Mouse (Mus musculus) stomach, adult 2 months (tissue): ENCODE data around the gene Olfr360. TPM values are rescaled to one million over a fixed set of nuclear protein-coding genes. Genes with fewer than 3 reads are reported as not detected.

Experiments used
- polyA plus RNA-seq: library from polyadenylated mRNA; depleted of rRNA; stranded (reverse); fragments of >200 nt; gene quantifications from 2 replicates; pipeline ENCODE4 v1.2.3, GENCODE M21; 2012; rRNA removed

Olfr360 gene
- not detected in 2 replicates for polyA plus RNA-seq

GRCm38 (mm10) chr2:37065446-37065845, at the start of gene Olfr360:
Olfr360 (plus strand) TSS chr2:37065746.

DNA sequence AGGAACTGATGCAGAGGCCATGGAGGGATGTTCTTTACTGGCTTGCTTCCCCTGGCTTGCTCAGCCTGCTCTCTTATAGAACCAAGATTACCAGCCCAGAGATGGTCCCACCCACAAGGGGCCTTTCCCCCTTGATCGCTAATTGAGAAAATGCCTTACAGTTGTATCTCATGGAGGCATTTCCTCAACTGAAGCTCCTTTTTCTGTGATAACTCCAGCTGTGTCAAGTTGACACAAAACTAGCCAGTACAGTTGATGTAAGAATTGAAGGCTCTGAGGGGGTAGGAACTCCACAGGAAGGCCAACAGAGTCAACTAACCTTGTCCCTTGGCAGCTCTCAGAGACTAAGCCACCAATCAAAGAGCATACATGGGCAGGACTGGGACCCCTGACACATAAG, 23.6 kb downstream of the Olfr360 start, which contains the start of gene Olfr361:
Olfr361 (minus strand) TSS at position 101 of the 400 bp plus-strand sequence.

DNA sequence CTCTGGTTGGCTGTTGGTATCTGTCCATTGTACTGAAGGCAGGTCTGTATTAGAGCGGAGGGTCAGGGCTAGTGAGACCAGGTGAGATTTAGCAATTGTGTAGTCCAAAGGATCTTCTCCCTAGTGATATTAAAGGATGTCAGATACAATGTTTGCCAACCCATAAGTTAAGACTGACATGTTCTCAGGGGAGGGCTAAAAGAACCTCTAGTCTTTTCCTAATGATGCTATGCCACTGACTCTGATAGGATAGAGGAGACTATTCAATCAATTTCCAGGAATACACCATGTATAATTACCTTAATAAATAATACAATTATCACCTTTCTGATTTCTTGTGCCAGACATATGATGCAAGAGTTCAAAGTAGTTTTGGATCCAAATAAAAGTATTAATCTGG, 52.3 kb downstream of the Olfr360 start, which contains the start of gene Olfr362:
Olfr362 (minus strand) TSS at position 101 of the 400 bp plus-strand sequence.

Other genes with a start within 250 kb of the Olfr360 start
- gene Olfr3, start 248.7 kb upstream of the Olfr360 start, polyA plus RNA-seq: not detected in 2 replicates
- gene Olfr350, start 219.4 kb upstream of the Olfr360 start, polyA plus RNA-seq: not detected in 2 replicates
- gene Olfr351, start 203.1 kb upstream of the Olfr360 start, polyA plus RNA-seq: not detected in 2 replicates
- gene Olfr352, start 197.3 kb upstream of the Olfr360 start, polyA plus RNA-seq: not detected in 2 replicates
- not detected in 2 replicates for gene Olfr353, start 172.8 kb upstream of the Olfr360 start, polyA plus RNA-seq
- not detected in 2 replicates for gene Olfr354, start 160.1 kb upstream of the Olfr360 start, polyA plus RNA-seq
- gene Olfr355, start 136.8 kb upstream of the Olfr360 start, polyA plus RNA-seq: not detected in 2 replicates
- not detected in 2 replicates for gene Olfr356, start 128.6 kb upstream of the Olfr360 start, polyA plus RNA-seq
- not detected in 2 replicates for gene Olfr357, start 71.9 kb upstream of the Olfr360 start, polyA plus RNA-seq
- gene Olfr358, start 56.4 kb upstream of the Olfr360 start, polyA plus RNA-seq: not detected in 2 replicates
- gene Olfr361, start 23.5 kb downstream of the Olfr360 start, polyA plus RNA-seq: not detected in 2 replicates
- gene Olfr362, start 52.2 kb downstream of the Olfr360 start, polyA plus RNA-seq: not detected in 2 replicates
- gene Olfr364-ps1, start 73.6 kb downstream of the Olfr360 start, polyA plus RNA-seq: not detected in 2 replicates
- gene Olfr365, start 122.5 kb downstream of the Olfr360 start, polyA plus RNA-seq: not detected in 2 replicates
- gene Olfr366, start 145.8 kb downstream of the Olfr360 start, polyA plus RNA-seq: not detected in 2 replicates